Mouse (Mus musculus) megakaryocyte, embryonic 14.5 days (primary cell): ENCODE results near the gene Pik3cd. TPM values are rescaled to one million over a fixed set of nuclear protein-coding genes. Genes with fewer than 3 reads are reported as not detected.
"Not testable (repeated sequence)": the region's sequence is repeated elsewhere in the genome, so short reads cannot be mapped to it uniquely, and the experiment has no call there.

ENCODE experiments used
- H3K27me3 ChIP-seq: replicated peaks from 2 replicates; pipeline ENCODE3; 2012; ENCODE audit warnings: inconsistent platforms
- H3K36me3 ChIP-seq: replicated peaks from 2 replicates; pipeline ENCODE3; 2012; ENCODE audit warnings: low read length, inconsistent platforms, mixed read lengths
- H3K4me1 ChIP-seq: 2 replicates; pipeline ENCODE4 v1.6.1; 2012; ENCODE audit warnings: inconsistent platforms
- H3K4me3 ChIP-seq: replicated peaks from 2 replicates; pipeline ENCODE3; 2012; ENCODE audit warnings: moderate library complexity, mild to moderate bottlenecking, inconsistent platforms
- H3K9me3 ChIP-seq: 2 replicates; pipeline ENCODE4 v1.6.1; 2012; ENCODE audit warnings: inconsistent platforms
- FLI1 ChIP-seq: IDR thresholded peaks from 2 replicates; pipeline ENCODE4 v1.6.1; 2012; ENCODE audit warnings: low read length, inconsistent platforms, mixed read lengths
- GATA1 ChIP-seq: IDR thresholded peaks from 3 replicates; pipeline ENCODE4 v1.6.1; 2012; ENCODE audit warnings: mixed read lengths, low read length, inconsistent platforms, borderline replicate concordance
- polyA plus RNA-seq: library from polyadenylated mRNA; stranded (reverse); fragments of >175 nt; gene quantifications from 2 replicates; pipeline ENCODE4 v1.2.3, GENCODE M21; 2012; ENCODE audit warnings: low replicate concordance; ENCODE audit not compliant: insufficient read depth

Gene Pik3cd
- polyA plus RNA-seq, 1 experiment, result 40.4 TPM

DNA sequence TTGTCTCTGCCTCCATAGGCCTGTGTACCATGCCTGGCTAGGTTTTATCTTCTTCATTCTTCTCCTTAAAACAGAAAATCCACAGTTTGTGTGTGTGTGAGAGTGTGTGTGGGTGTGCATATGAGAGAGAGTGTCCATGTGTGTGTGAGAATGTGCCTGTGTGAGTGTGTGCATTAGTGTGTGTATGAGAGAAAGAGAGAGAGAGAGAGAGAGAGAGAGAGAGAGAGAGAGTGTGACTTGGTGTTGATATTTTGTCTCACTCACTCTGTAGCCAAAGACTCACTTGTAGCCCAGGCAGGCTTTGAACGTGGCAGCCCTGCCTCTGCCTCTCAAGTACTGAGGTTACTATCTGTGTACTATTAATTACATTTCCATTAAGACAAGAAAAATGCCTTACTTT, 68.2 kb downstream of the Pik3cd start:
- H3K4me3 ChIP-seq, result no peak overlapping the region
- no peak for TF ChIP-seq GATA1
- TF ChIP-seq FLI1, result no peak
- H3K9me3 ChIP-seq, result no peaks in the 10 kb centered on the region
- H3K4me1 ChIP-seq, result peaks cover 41% of the 10 kb centered on the region
- peaks cover 47% of the 10 kb centered on the region for H3K36me3 ChIP-seq
- peaks cover 2% of the 10 kb centered on the region for H3K27me3 ChIP-seq

DNA sequence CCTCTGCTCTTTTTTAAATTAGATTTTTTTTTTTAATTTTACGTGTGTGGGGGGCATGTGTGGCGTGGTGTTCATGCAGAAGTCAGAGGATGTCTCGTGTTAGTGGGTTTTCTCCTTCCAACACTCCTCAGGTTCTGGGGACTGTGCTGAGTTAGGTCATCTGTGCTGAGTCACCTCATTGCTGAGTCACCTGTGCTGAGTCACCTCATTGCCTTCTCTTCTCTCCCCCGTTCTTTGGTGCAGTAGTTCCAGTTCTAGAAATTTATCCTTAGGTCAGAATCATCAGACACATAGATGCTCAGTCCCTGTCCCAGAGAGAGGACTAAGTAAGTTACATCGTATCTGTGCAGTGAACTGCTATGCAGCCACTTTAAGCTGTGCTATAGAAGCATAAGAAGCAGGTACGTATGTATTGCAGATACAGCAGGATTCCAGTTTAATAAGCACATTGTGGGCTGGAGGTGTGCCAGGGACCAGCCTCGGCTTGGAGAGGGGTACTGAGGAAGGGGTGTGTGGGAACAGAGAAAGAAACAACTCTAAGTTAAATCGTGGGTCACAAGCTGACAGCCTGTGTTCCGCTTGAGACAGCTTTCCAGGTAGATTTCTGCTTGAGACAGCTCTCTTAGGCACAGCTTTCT, 69.6 kb downstream of the Pik3cd start:
- Histone ChIP-seq H3K4me1 (peaks cover 44% of the 10 kb centered on the region), H3K4me3 (peak overlapping the region; percentile 12), H3K9me3 (no peaks in the 10 kb centered on the region), H3K36me3 (peaks cover 40% of the 10 kb centered on the region), H3K27me3 (peaks cover 2% of the 10 kb centered on the region)
- TF ChIP-seq FLI1 (no peak), GATA1 (no peak)

DNA sequence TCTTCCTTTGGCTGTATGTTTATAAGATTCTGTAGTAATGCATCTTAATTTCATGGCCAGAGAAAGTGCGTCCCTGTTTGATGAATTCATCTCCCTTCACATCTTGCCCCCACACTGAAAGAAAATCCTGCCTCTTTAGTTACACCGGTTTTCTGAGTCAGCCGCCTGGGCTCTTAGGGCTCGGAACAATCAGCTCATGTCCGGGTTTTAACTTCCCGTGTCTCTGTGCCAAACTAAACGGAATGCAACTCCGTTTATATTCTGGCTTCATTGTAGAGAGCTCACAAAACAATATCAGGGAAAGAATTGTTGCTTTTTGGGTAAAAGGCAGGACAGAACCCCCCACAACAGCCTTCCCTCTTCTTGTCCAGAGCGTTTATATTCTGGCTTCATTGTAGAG, 73.6 kb downstream of the Pik3cd start:
- Histone ChIP-seq H3K4me1 (peaks cover 36% of the 10 kb centered on the region), H3K4me3 (no peak overlapping the region), H3K9me3 (no peaks in the 10 kb centered on the region), H3K27me3 (peaks cover 6% of the 10 kb centered on the region), H3K36me3 (peaks cover 24% of the 10 kb centered on the region)
- no peak for TF ChIP-seq FLI1
- TF ChIP-seq GATA1, result no peak

DNA sequence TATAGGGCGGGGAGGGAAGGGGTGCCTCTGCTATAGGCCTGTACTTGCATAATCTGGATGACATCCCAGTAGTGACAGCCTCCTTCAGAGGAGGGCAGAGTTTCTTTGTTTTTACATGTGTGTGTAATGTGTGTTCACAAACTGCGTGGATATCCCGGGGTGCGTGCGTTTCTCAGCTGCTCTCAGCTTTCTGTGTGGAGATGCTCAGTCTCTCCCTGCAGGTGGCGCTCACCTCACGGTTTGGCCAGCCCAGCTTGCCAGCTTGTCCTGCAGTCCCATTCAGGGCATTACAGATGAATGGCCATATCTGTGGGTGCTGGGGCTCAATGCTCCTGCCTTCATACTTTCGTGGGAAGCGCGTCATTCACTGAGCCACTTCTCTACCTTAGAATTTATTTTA, 74.0 kb downstream of the Pik3cd start:
- H3K36me3 ChIP-seq, result peaks cover 24% of the 10 kb centered on the region
- no peaks in the 10 kb centered on the region for H3K9me3 ChIP-seq
- TF ChIP-seq FLI1 (no peak), GATA1 (no peak)
- peaks cover 6% of the 10 kb centered on the region for H3K27me3 ChIP-seq
- peaks cover 38% of the 10 kb centered on the region for H3K4me1 ChIP-seq
- no peak overlapping the region for H3K4me3 ChIP-seq

DNA sequence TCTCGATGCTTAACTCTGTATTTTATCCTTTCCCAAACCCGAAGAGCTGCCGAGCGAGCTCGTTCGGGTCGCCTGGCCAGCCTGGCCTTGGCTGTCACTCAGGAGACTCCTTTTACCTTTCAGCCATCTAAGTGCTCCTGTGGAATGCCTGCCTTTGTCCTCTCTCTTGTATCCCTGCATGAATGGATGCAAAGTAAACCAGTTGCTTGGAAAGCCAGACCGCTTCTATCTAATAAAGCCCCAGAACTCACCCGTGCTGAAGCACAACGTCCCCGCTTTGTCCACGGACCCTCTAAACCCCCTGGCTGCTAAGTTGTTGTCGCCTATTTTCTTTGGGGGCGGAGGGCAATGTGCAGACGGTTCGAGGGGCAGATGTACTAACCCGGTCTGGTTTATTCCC, 75.6 kb downstream of the Pik3cd start:
- Histone ChIP-seq H3K36me3 (peaks cover 19% of the 10 kb centered on the region), H3K9me3 (no peaks in the 10 kb centered on the region), H3K4me1 (peaks cover 25% of the 10 kb centered on the region), H3K27me3 (peaks cover 6% of the 10 kb centered on the region), H3K4me3 (no peak overlapping the region)
- TF ChIP-seq FLI1, result no peak
- TF ChIP-seq GATA1, result no peak

DNA sequence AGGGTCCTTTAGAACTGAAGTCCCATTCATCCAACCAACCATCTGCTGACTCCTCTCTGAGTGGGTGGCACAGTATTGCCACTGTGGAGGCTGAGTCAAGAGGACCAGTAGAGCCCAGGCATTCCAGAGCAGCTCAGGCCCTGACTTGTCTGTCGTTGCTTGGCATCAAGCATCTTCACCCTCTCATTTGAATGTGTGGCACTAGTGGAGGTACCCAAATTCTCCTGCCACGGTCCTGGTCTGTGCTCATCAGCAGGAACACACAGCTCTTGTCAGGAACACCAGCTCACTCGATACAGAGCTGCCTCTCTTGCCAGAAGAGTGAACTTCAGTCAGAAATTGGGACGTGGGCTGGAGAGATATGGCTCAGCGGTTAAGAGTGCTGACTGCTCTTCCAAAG, 78.7 kb downstream of the Pik3cd start:
- Histone ChIP-seq H3K9me3 (no peaks in the 10 kb centered on the region), H3K27me3 (peaks cover 8% of the 10 kb centered on the region), H3K36me3 (peaks cover 2% of the 10 kb centered on the region), H3K4me1 (peaks cover 12% of the 10 kb centered on the region; the same call in 1 of the 2 replicates), H3K4me3 (no peak overlapping the region)
- no peak for TF ChIP-seq FLI1
- no peak for TF ChIP-seq GATA1

DNA sequence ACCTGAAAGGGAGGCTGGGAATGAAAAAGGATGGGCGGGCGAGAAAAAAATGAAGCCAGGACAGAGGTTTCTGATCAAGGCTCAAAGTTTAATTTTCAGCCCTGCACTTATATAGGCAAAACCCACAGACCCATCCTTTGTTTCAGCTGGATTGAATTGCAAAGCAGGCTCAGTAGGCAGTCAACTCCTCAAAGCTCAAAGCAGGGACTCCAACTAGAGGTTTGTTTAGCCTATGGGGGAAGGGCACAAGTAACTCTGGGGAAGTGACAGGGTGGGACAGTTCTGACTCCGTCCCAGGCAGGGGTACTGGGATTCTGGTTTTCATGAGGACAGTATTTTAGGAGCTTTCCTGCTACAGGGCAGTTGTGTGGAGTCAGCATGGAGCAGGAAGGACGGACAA, 81.1 kb downstream of the Pik3cd start:
- H3K4me1 ChIP-seq, result 0 out of 2 replicates have a peak, but pooled peaks cover 2% of the 10 kb centered on the region
- TF ChIP-seq GATA1, result no peak
- no peak for TF ChIP-seq FLI1
- peaks cover 8% of the 10 kb centered on the region for H3K27me3 ChIP-seq

DNA sequence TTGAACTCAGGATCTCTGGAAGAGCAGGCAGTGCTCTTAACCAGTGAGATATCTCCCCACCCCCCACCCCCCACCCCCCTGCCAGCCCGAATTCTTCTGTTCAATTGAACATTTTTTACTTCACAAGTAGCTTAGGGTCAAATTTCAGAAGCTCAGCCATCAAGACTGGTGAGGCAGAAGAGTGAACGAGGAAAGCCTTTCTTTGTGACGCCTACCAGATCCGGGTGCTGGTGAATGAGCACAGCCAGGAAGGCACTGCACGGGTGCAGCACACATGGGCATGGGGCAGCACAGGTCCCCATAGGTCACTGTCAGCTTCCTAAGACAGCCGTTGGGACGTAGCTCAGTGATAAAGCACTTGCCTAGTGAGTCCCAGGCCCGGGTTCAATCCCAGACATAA, 82.4 kb downstream of the Pik3cd start:
- Histone ChIP-seq H3K4me3 (no peak overlapping the region), H3K4me1 (0 out of 2 replicates have a peak, but pooled peaks cover 2% of the 10 kb centered on the region), H3K27me3 (peaks cover 6% of the 10 kb centered on the region), H3K9me3 (no peaks in the 10 kb centered on the region; the same call in 1 of the 2 replicates), H3K36me3 (no peaks in the 10 kb centered on the region)
- TF ChIP-seq GATA1, result no peak
- no peak for TF ChIP-seq FLI1

More for the DNA sequence above, 81.1 kb downstream of the Pik3cd start:
- H3K9me3 ChIP-seq, result no peaks in the 10 kb centered on the region
- no peaks in the 10 kb centered on the region for H3K36me3 ChIP-seq
- H3K4me3 ChIP-seq, result no peak overlapping the region

DNA sequence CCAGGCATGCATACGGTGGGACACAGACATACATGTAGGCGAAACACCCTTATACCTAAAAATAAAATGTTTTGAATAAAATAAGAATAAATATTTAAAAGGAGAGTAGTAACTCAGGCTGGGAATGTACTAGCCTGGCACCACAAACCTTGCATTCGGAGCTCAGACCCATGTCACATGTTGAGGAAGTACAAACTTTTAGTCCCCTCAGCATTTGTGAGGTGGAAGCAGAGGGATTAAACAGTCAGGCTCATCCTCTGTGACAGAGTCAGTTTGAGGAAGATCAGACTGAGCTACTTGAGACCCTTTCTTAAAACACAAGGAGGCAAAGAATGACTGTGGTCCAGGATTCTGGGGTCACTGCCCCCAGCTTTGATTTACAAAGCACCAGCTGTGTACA, 85.4 kb downstream of the Pik3cd start:
- H3K4me1 ChIP-seq, H3K36me3 ChIP-seq, H3K9me3 ChIP-seq, H3K27me3 ChIP-seq, H3K4me3 ChIP-seq: not testable (repeated sequence)

DNA sequence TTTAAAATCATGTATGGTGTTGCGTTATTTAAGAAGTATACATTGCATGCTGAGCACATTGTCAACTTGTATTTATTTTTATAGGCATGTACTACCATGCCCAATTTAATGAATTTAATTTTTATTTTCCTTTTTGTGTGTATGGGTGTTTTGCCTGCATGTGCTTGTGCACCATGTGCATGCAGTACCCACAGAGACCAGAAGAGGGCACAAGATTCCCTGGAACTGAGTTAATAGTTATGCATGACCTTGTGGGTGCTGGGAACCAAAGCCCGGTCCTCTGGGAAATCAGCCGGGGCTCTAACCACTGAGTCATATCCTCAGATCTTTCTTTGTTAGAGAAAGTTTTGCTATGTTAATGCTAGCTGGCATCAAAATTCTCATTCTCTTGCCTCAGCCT, 87.5 kb downstream of the Pik3cd start:
- Histone ChIP-seq H3K27me3 (no peaks in the 10 kb centered on the region), H3K4me1 (peaks cover 9% of the 10 kb centered on the region), H3K4me3 (no peak overlapping the region), H3K9me3 (no peaks in the 10 kb centered on the region; the same call in 1 of the 2 replicates), H3K36me3 (no peaks in the 10 kb centered on the region)
- TF ChIP-seq FLI1, result no peak
- TF ChIP-seq GATA1, result no peak

DNA sequence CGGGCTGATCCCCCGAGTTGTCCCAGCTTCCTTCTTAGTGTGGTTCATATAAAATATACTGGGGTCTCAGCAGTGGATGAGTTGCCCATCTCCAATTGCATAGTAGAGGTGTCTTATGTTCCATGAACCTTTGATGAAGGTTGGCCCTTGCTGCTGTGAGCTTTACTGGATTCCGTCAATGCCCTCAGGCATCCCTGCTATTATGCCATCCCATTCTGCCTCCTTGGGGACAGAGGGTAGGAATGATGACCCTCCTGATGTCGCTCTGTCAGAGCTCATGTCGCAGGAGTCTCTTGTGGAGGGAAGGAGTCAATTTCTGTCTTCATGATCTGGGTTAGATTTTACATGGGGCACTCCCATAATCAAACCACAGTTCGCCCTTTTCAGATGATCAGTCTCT, 88.9 kb downstream of the Pik3cd start:
- H3K4me3 ChIP-seq, H3K27me3 ChIP-seq, H3K36me3 ChIP-seq, H3K9me3 ChIP-seq: not testable (repeated sequence)
- peaks cover 17% of the 10 kb centered on the region for H3K4me1 ChIP-seq
